7 mouse cellular contexts compared by ENCODE assay signal in the genomic region with DNA sequence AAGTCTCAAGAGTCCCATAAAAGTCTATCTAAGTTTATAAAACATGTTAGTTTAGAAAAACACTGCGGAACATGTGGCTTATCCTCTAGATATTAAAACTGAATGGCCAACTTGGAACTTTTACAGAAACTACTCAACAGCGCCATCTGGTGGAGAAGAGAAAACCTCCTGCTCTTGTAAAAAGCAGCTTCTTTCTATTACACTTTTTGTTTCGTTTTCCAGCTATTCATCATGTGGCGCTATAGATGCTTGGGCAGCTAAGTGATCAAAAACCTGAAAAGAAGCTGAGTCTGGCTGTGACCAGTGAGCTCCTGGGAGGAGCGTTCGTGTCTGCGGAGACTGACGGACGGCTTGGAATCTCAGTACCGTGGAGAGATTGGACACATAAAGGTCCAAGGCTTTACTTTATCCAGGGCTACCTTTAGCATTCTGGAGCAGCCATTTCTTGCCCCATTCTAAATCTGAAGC. TPM values are rescaled to one million over a fixed set of nuclear protein-coding genes. Genes with fewer than 3 reads are reported as not detected.
A peak's percentile ranks its signal among the peaks of the same experiment; 100 is the strongest.
DNase-seq lines count a peak whose midpoint lies in the region; ATAC-seq and TF ChIP-seq lines count a peak whose summit lies in the region.

No protein-coding gene starts in this region.

- peak overlapping the region; percentile 46; the same call in 1 of the 2 replicates for H3K27ac ChIP-seq in gastrocnemius, adult 2 months
- no peak overlapping the region for H3K27ac ChIP-seq in hindbrain, postnatal 0 days
- no peak overlapping the region for H3K27ac ChIP-seq in small intestine, adult 2 months (ENCODE audit: insufficient read depth, low read depth, low read length)

- peak overlapping the region; percentile 14; the same call in 1 of the 2 replicates for H3K9ac ChIP-seq in hindbrain, postnatal 0 days (replicated peaks; ENCODE audit: low read length)

- H3K36me3 ChIP-seq in hindbrain, postnatal 0 days (ENCODE audit: insufficient read depth, low read length), result no peaks in the 10 kb centered on the region
- no peaks in the 10 kb centered on the region for H3K36me3 ChIP-seq in small intestine, adult 2 months (ENCODE audit: control insufficient read depth, insufficient read depth, low read length)

- peak overlapping the region; percentile 69 for H3K4me3 ChIP-seq in gastrocnemius, adult 2 months
- H3K4me3 ChIP-seq in hindbrain, postnatal 0 days (ENCODE audit: low read length), result peak overlapping the region; percentile 27
- H3K4me3 ChIP-seq in small intestine, adult 2 months (ENCODE audit: low read depth, low read length), result peak overlapping the region; percentile 65

- WGBS in hindbrain, postnatal 0 days, result 17% methylated on average over 10 of the region's 10 CpGs
- WGBS in small intestine, adult 2 months, result 24% methylated on average over 10 of the region's 10 CpGs

- H3K27me3 ChIP-seq in hindbrain, postnatal 0 days (ENCODE audit: insufficient read depth, low read length), result no peaks in the 10 kb centered on the region
- H3K27me3 ChIP-seq in small intestine, adult 2 months (ENCODE audit: control insufficient read depth, insufficient read depth, low read length), result no peaks in the 10 kb centered on the region

- DNase-seq in adrenal gland, adult (ENCODE audit: inconsistent age in 2 of 2, low spot score in 1 of 2), result peak; percentile 60 to 93
- peak; percentile 50 to 79 for DNase-seq in cerebellum, postnatal 4 days (ENCODE audit: low spot score in 2 of 2)
- peak; percentile 67 for DNase-seq in gastrocnemius, adult 2 months
- peak; percentile 92 for DNase-seq in hindbrain, postnatal 0 days (ENCODE audit: low spot score)
- DNase-seq in left cerebral cortex, adult 8-10 months (ENCODE audit: low spot score in 2 of 2), result peak; percentile 38 to 44
- peak; percentile 81 for DNase-seq in mesoderm, embryonic 11.5 days (ENCODE audit: low read depth, low spot score)

- ATAC-seq in hindbrain, postnatal 0 days, result peak; percentile 66

- TF ChIP-seq CTCF in gastrocnemius, adult 2 months (IDR thresholded peaks at IDR 0.05), result peak; percentile 92
- TF ChIP-seq CTCF in hindbrain, postnatal 0 days (IDR thresholded peaks at IDR 0.05; ENCODE audit: low read depth), result peak; percentile 85
- peak; percentile 21; the same call in 1 of the 2 replicates for TF ChIP-seq CTCF in small intestine, adult 2 months (IDR thresholded peaks at IDR 0.05; ENCODE audit: extremely low read depth, insufficient read length, insufficient replicate concordance, low read depth, low read length)

- no peak for TF ChIP-seq POLR2A in small intestine, adult 2 months (IDR thresholded peaks at IDR 0.05; ENCODE audit: low read depth, low read length)

- intact Hi-C loops in gastrocnemius, adult 2 months (cut with DNase I), result loop anchor here (1.0 to 5.0 kb wide), 3 partner anchors 113 to 240 kb away; no protein-coding TSS in a partner anchor

- no peaks in the 10 kb centered on the region for H3K4me1 ChIP-seq in hindbrain, postnatal 0 days (ENCODE audit: insufficient read depth, low read length)
- no peaks in the 10 kb centered on the region for H3K4me1 ChIP-seq in small intestine, adult 2 months (ENCODE audit: control insufficient read depth, insufficient read depth, insufficient read length, low read length)

- H3K4me2 ChIP-seq in hindbrain, postnatal 0 days (ENCODE audit: low read depth, low read length), result peak overlapping the region; percentile 41

- H3K9me3 ChIP-seq in hindbrain, postnatal 0 days (ENCODE audit: low read length), result no peaks in the 10 kb centered on the region

RNA-seq across cellular contexts. Expression of a gene that starts 33.5 kb away (rescaled TPM):
- 10 to 100 TPM; 20.7 to 28.3 TPM for total RNA-seq in gastrocnemius, adult 2 months (2021)
- 52.9 and 54.4 TPM in 2 replicates for total RNA-seq in hindbrain, postnatal 0 days (2014; rRNA removed)
- polyA plus RNA-seq in hindbrain, postnatal 0 days (2015; fragmentation: Nextera tagmentation; extraction: Ambion mirVana), result 46.7 and 46.8 TPM in 2 replicates
- total RNA-seq in left cerebral cortex, adult 8-10 months (2022), result 10 to 100 TPM; 44.7 to 57.0 (median 53.9) TPM
- 3.8 and 5.3 TPM in 2 replicates for polyA plus RNA-seq in small intestine, adult 2 months (2012; rRNA removed)

RNA-seq across cellular contexts. Expression of a gene that starts 59.7 kb away (rescaled TPM):
- total RNA-seq in gastrocnemius, adult 2 months (2021), result 1 to 10 TPM; 5.7 to 6.8 TPM
- 2.6 and 4.0 TPM in 2 replicates for total RNA-seq in hindbrain, postnatal 0 days (2014; rRNA removed)
- polyA plus RNA-seq in hindbrain, postnatal 0 days (2015; fragmentation: Nextera tagmentation; extraction: Ambion mirVana), result 2.2 and 2.3 TPM in 2 replicates
- total RNA-seq in left cerebral cortex, adult 8-10 months (2022), result 1 to 10 TPM; 2.4 to 3.3 (median 2.6) TPM
- 20.4 and 21.1 TPM in 2 replicates for polyA plus RNA-seq in small intestine, adult 2 months (2012; rRNA removed)

Comparison
In these comparisons a context has a peak if more than half of its experiments do, and no peak if none do; other contexts are left out.
1. DNase-seq: peak in every context shown above with its lines; median percentile 92 in hindbrain, postnatal 0 days; 81 in mesoderm, embryonic 11.5 days; 76 in adrenal gland, adult; 67 in gastrocnemius, adult 2 months; 64 in cerebellum, postnatal 4 days; 41 in left cerebral cortex, adult 8-10 months.
2. CTCF ChIP-seq: peak in every context shown above with its lines; median percentile 92 in gastrocnemius, adult 2 months; 85 in hindbrain, postnatal 0 days; 21 in small intestine, adult 2 months.